Mouse (Mus musculus) olfactory bulb, adult 2 months (tissue): ENCODE results near the gene Rad9a.

Experiments used
- CTCF ChIP-seq: fragments of 200-500 bp; IDR thresholded peaks from 2 replicates; pipeline ENCODE4 v1.5.1; 2012; ENCODE audit warnings: low read depth, mild to moderate bottlenecking, low read length, moderate library complexity; ENCODE audit not compliant: insufficient read depth
- POLR2A ChIP-seq: fragments of 200-500 bp; IDR thresholded peaks from 2 replicates; pipeline ENCODE4 v1.6.1; 2012; ENCODE audit warnings: mild to moderate bottlenecking, low read depth, low read length, moderate library complexity; ENCODE audit not compliant: insufficient read depth

- TF ChIP-seq CTCF: no peak
- no peak for TF ChIP-seq POLR2A
These were observed 10.6 kb downstream of the Rad9a start, which contains the start of gene Tbc1d10c for GRCm38 (mm10) chr19:4190831-4191334.
